Mouse (Mus musculus) neural tube, embryonic 14.5 days (tissue): Measurements from ENCODE around the gene Eif4a3. TPM values are rescaled to one million over a fixed set of nuclear protein-coding genes. Genes with fewer than 3 reads are reported as not detected.
"Not testable (repeated sequence)": the region's sequence is repeated elsewhere in the genome, so short reads cannot be mapped to it uniquely, and the experiment has no call there.

ENCODE experiments used
- ATAC-seq: fragments of 200-750 bp; cut with Nextera tagmentation; 2 replicates; pipeline ENCODE4 v1.8.0; 2017; ENCODE audit warnings: low read depth, mild to moderate bottlenecking, moderate TSS enrichment, moderate library complexity
- H3K27ac ChIP-seq: fragments of 300-500 bp; sonication (generic); 2 replicates; pipeline ENCODE4 v1.5.1; 2014; ENCODE audit warnings: low read depth, mild to moderate bottlenecking, control low read depth, low read length, moderate library complexity, mixed read lengths
- H3K27me3 ChIP-seq: fragments of 300-500 bp; sonication (generic); 2 replicates; pipeline ENCODE4 v1.6.1; 2014; ENCODE audit warnings: low read length; ENCODE audit not compliant: control insufficient read depth, insufficient read depth
- H3K36me3 ChIP-seq: fragments of 300-500 bp; sonication (generic); 2 replicates; pipeline ENCODE4 v1.6.1; 2014; ENCODE audit warnings: low read length, mixed read lengths; ENCODE audit not compliant: control insufficient read depth, insufficient read depth
- H3K4me1 ChIP-seq: fragments of 300-500 bp; sonication (generic); 2 replicates; pipeline ENCODE4 v1.6.1; 2014; ENCODE audit warnings: low read length; ENCODE audit not compliant: control insufficient read depth, insufficient read depth
- H3K4me2 ChIP-seq: fragments of 300-500 bp; sonication (generic); 2 replicates; pipeline ENCODE4 v1.6.1; 2014; ENCODE audit warnings: mild to moderate bottlenecking, low read depth, low read length, control low read depth
- H3K4me3 ChIP-seq: fragments of 300-500 bp; sonication (generic); 2 replicates; pipeline ENCODE4 v1.5.1; 2014; ENCODE audit warnings: low read depth, low read length, control low read depth, mixed read lengths
- H3K9ac ChIP-seq: fragments of 300-500 bp; sonication (generic); replicated peaks from 2 replicates; pipeline ENCODE4 v1.6.1; 2014; ENCODE audit warnings: low read depth, mild to moderate bottlenecking, control low read depth, low read length, mixed read lengths
- H3K9me3 ChIP-seq: fragments of 300-500 bp; sonication (generic); 2 replicates; pipeline ENCODE4 v1.6.1; 2016; ENCODE audit warnings: low read length; ENCODE audit not compliant: control insufficient read depth
- WGBS: fragments of 180-500 bp; shearing (Covaris S2); extraction: QIAGEN DNeasy Blood & Tissue Kit; methylation state at CpG from one replicate; pipeline ENCODE4 v1.1.7; 2014; 5-methylcytosine and 5-hydroxymethylcytosine counted together
- polyA plus RNA-seq: library from polyadenylated mRNA; unstranded; fragments of >200 nt; fragmentation: Nextera tagmentation; extraction: Ambion mirVana; gene quantifications from 2 replicates; pipeline ENCODE4 v1.2.1, GENCODE M21; 2014

Gene Eif4a3
- polyA plus RNA-seq, 1 experiment from 2014 or later: 251 TPM

DNA sequence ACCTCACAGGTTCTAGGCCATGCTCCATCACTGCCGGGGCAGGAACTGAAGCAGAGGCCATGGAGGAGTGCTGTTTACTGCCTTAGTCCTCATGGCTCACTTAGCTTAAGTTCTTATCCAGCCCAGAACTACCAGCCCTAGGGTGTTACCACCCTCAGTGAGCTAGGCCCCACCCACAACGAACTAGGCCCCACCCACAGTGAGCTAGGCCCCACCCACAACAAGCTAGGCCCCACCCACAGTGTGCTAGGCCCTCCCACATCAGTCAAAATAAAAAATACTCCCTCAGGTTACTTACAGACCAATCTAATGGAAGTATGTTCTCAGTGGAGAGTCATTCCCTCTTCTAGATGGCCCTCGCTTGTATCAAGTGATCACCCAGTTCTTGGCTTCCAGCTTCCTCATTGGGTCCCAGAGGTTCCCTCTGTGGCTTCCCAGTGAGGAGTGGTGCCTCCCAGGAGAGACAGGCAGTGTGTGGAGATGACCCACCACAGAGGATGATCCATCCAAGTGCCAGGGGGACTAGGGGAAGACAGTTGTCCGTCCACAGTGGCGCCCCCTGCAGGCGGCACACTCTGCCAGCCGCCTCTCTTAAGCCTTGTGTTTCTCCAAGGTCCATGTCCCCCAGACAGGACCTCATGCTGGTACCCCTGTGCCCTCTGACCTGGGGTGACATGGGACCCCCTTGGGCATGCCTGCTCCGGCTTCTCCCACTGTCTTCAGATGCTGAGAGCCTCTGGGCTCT lies 26.5 kb downstream of the Eif4a3 start:
- Histone ChIP-seq H3K4me1 (peaks cover 3% of the 10 kb centered on the region), H3K27me3 (no peaks in the 10 kb centered on the region), H3K4me2 (no peak overlapping the region), H3K36me3 (peaks cover 30% of the 10 kb centered on the region), H3K4me3 (no peak overlapping the region), H3K9ac (no peak overlapping the region), H3K9me3 (no peaks in the 10 kb centered on the region), H3K27ac (no peak overlapping the region)
- no peak for ATAC-seq
- WGBS: 86% methylated on average over 8 of the region's 8 CpGs

- peaks cover 24% of the 10 kb centered on the region for H3K36me3 ChIP-seq
- not testable (repeated sequence) for H3K27ac ChIP-seq, H3K9ac ChIP-seq, H3K9me3 ChIP-seq, H3K4me2 ChIP-seq, H3K4me3 ChIP-seq, H3K27me3 ChIP-seq, ATAC-seq, H3K4me1 ChIP-seq
- WGBS: 63% methylated on average over 3 of the region's 3 CpGs
Measured at GRCm38 (mm10) chr11:119272492-119272891, 27.4 kb downstream of the Eif4a3 start.

DNA sequence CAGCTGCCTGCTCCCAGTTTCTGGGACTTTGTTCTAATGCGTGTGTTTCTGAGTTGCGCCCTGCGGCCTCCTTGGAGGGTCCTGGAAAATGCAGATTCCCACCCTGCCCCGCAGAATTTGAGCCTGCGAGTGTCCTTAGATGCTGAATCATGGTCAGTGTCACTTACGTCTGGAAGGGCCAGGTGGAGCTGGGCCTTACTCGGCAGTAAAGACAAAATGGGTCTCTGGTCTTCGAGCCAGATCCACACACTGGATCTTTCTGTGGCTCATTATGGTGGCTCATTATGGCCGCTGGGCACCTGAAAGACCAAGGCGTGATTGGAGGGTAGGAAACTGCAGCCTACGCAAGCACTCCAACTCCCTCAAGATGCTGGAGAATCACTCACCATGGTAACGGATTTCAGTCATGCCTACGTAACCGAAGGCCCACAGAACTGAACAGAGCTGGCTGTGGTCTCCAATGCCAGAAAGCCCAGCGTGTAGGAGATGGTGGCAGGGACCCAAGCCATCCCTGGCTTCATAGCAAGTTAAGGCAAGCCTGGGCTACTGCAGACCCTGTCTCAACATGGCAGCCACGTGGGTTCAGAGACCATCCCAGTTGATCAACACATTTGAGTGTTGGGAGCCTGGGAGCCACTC lies 31.2 kb downstream of the Eif4a3 start:
- peak overlapping the region; percentile 95 for H3K4me2 ChIP-seq
- H3K4me1 ChIP-seq: peaks cover 13% of the 10 kb centered on the region
- H3K27ac ChIP-seq: no peak overlapping the region
- no peak for ATAC-seq
- peak overlapping the region; percentile 72 for H3K9ac ChIP-seq
- H3K4me3 ChIP-seq: peak overlapping the region; percentile 63
- peaks cover 2% of the 10 kb centered on the region; the same call in 1 of the 2 replicates for H3K36me3 ChIP-seq
- no peaks in the 10 kb centered on the region for H3K9me3 ChIP-seq
- H3K27me3 ChIP-seq: no peaks in the 10 kb centered on the region
- 79% methylated on average over 16 of the region's 16 CpGs for WGBS

GRCm38 (mm10) chr11:119267768-119268556 lies 31.9 kb downstream of the Eif4a3 start, which contains the start of gene Gaa:
TSS of gene Gaa (plus strand) at chr11:119267887.
- peak within 1 kb of the TSS; percentile 63 for H3K4me3 ChIP-seq
- H3K9ac ChIP-seq: peak within 1 kb of the TSS; percentile 72
- H3K9me3 ChIP-seq: no peaks in the 10 kb centered on the region
- H3K27ac ChIP-seq: 0 out of 2 replicates have a peak within 1 kb of the TSS, but pooled peaks have one; percentile 34
- WGBS: 5% methylated on average over 52 of the region's 52 CpGs
- H3K36me3 ChIP-seq: no peaks in the 10 kb centered on the region
- H3K4me2 ChIP-seq: peak within 1 kb of the TSS; percentile 95
- ATAC-seq: peak; percentile 82
- no peaks in the 10 kb centered on the region for H3K27me3 ChIP-seq
- peaks cover 13% of the 10 kb centered on the region for H3K4me1 ChIP-seq

DNA sequence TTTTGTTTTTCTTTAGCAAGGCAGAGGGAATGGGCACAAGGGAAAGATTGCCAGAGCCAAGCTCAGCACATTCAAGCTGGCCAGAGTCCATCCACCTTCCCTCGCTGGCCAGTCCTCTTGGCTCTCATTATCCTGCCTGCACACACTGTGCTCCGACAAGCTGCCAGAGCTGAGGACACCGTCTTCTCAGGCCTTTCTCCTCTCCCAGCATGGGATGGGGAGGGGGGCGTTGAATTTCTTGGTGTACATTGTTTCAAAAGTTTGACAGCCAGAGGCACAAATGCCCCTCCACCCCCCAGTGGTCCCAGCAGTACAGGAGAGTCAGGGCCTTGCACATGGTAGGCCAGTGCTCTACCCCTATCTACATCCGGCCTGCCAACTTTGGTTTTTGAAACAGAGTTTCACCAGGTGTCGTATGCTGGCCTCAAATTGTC lies 32.6 kb downstream of the Eif4a3 start:
- H3K9ac ChIP-seq: peak overlapping the region; percentile 72; the same call in 1 of the 2 replicates
- no peaks in the 10 kb centered on the region for H3K9me3 ChIP-seq
- peak overlapping the region; percentile 63; the same call in 1 of the 2 replicates for H3K4me3 ChIP-seq
- H3K27me3 ChIP-seq: no peaks in the 10 kb centered on the region
- WGBS: 48% methylated on average over 6 of the region's 6 CpGs
- H3K36me3 ChIP-seq: no peaks in the 10 kb centered on the region
- H3K27ac ChIP-seq: 0 out of 2 replicates have a peak overlapping the region, but pooled peaks have one; percentile 34
- ATAC-seq: peak; percentile 26; the same call in 1 of the 2 replicates
- H3K4me2 ChIP-seq: peak overlapping the region; percentile 95
- peaks cover 13% of the 10 kb centered on the region for H3K4me1 ChIP-seq

DNA sequence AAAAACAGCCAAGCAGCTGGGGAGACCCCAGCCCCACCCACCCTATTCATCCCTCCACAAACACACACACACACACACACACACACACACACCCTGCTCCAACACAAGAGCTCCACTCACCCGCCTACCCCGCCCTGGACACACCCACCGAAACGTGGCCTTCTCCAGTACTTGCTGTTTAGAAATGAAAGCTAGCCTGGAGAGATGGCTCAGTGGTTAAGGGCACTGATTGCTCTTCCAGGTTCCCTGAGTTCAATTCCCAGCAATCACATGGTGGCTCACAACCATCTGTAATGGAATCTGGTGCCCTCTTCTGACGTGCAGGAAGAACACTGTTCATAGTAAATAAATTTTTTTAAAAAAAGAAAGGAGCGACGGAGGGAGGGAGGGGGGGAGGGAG lies 34.1 kb downstream of the Eif4a3 start:
- Histone ChIP-seq H3K9ac (no peak overlapping the region), H3K4me2 (no peak overlapping the region), H3K27ac (no peak overlapping the region), H3K4me3 (no peak overlapping the region), H3K36me3 (0 out of 2 replicates have a peak, but pooled peaks cover 4% of the 10 kb centered on the region), H3K9me3 (no peaks in the 10 kb centered on the region), H3K4me1 (peaks cover 13% of the 10 kb centered on the region), H3K27me3 (no peaks in the 10 kb centered on the region)
- no peak for ATAC-seq
- WGBS: 80% methylated on average over 7 of the region's 7 CpGs

- Histone ChIP-seq H3K36me3 (0 out of 2 replicates have a peak, but pooled peaks cover 4% of the 10 kb centered on the region), H3K4me1 (peaks cover 13% of the 10 kb centered on the region)
- WGBS: 94% methylated on average over 13 of the region's 13 CpGs
Measured at GRCm38 (mm10) chr11:119264413-119264812, 35.5 kb downstream of the Eif4a3 start.

GRCm38 (mm10) chr11:119259977-119260376 lies 39.9 kb downstream of the Eif4a3 start:
- H3K36me3 ChIP-seq: 0 out of 2 replicates have a peak, but pooled peaks cover 4% of the 10 kb centered on the region

More at GRCm38 (mm10) chr11:119264413-119264812, 35.5 kb downstream of the Eif4a3 start:
- no peak overlapping the region for H3K4me3 ChIP-seq
- H3K27ac ChIP-seq: no peak overlapping the region
- no peak overlapping the region for H3K4me2 ChIP-seq
- no peaks in the 10 kb centered on the region for H3K27me3 ChIP-seq
- ATAC-seq: no peak
- no peak overlapping the region for H3K9ac ChIP-seq
- no peaks in the 10 kb centered on the region for H3K9me3 ChIP-seq

More at GRCm38 (mm10) chr11:119259977-119260376, 39.9 kb downstream of the Eif4a3 start:
- H3K9me3 ChIP-seq: no peaks in the 10 kb centered on the region
- ATAC-seq: no peak
- 94% methylated on average over 8 of the region's 8 CpGs for WGBS
- no peaks in the 10 kb centered on the region for H3K27me3 ChIP-seq
- no peaks in the 10 kb centered on the region for H3K4me1 ChIP-seq
- H3K27ac ChIP-seq: no peak overlapping the region
- H3K9ac ChIP-seq: no peak overlapping the region
- H3K4me3 ChIP-seq: no peak overlapping the region
- no peak overlapping the region for H3K4me2 ChIP-seq
